Mouse (Mus musculus) erythroblast, embryonic 14.5 days (primary cell): ENCODE measurements around the gene Mme. TPM values are rescaled to one million over a fixed set of nuclear protein-coding genes. Genes with fewer than 3 reads are reported as not detected.

ENCODE experiments used
- H3K27me3 ChIP-seq: 2 replicates; pipeline ENCODE4 v1.6.1; 2012; ENCODE audit warnings: inconsistent platforms; ENCODE audit not compliant: control insufficient read depth
- H3K36me3 ChIP-seq: 2 replicates; pipeline ENCODE4 v1.6.1; 2012; ENCODE audit warnings: mild to moderate bottlenecking, inconsistent platforms; ENCODE audit not compliant: control insufficient read depth
- H3K4me1 ChIP-seq: 2 replicates; pipeline ENCODE4 v1.6.1; 2012; ENCODE audit warnings: inconsistent platforms; ENCODE audit not compliant: control insufficient read depth
- H3K4me3 ChIP-seq: replicated peaks from 2 replicates; pipeline ENCODE3; 2012; ENCODE audit warnings: moderate library complexity, mild to moderate bottlenecking, inconsistent platforms
- H3K9me3 ChIP-seq: 2 replicates; pipeline ENCODE4 v1.6.1; 2012; ENCODE audit warnings: low read length, inconsistent platforms, mixed read lengths; ENCODE audit not compliant: control insufficient read depth
- GATA1 ChIP-seq: IDR thresholded peaks from 2 replicates; pipeline ENCODE4 v1.6.1; 2012; ENCODE audit warnings: low read length, inconsistent platforms, mixed read lengths
- TAL1 ChIP-seq: IDR thresholded peaks from 3 replicates; pipeline ENCODE4 v1.6.1; 2012; ENCODE audit warnings: low read length, inconsistent platforms, mixed read lengths
- polyA plus RNA-seq: library from polyadenylated mRNA; stranded (reverse); fragments of >175 nt; gene quantifications from 2 replicates; pipeline ENCODE4 v1.2.3, GENCODE M21; 2012

Mme gene
- polyA plus RNA-seq, 1 experiment, result not detected

DNA sequence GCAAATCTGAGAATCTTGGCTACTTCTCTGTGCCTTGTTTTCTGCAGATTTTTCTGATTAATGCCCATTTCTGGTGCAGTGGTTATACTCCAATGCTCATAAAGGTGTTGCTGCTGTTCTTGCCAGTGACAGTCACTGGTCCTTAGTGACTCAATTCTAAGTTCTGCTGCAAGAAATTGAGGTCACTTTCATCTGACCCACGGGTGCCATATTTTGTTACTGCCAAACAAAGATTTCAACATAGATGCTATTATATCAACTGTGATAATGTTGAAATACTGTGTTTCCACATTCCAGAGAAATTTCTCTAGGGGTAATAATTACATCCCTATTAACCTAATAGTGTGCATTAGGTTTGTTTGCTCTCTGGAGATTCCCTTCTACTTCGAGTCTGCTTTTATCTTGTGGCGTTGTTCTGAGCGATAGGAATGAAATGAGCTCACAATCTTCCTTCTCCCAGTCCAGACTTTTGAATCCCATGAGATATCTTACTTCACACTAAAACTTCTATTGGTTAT is 153.1 kb downstream of the Mme start:
- TF ChIP-seq GATA1, result no peak
- TF ChIP-seq TAL1, result no peak
- Histone ChIP-seq H3K36me3 (no peaks in the 10 kb centered on the region), H3K4me1 (no peaks in the 10 kb centered on the region), H3K4me3 (no peak overlapping the region), H3K9me3 (no peaks in the 10 kb centered on the region; the same call in 1 of the 2 replicates), H3K27me3 (no peaks in the 10 kb centered on the region)

DNA sequence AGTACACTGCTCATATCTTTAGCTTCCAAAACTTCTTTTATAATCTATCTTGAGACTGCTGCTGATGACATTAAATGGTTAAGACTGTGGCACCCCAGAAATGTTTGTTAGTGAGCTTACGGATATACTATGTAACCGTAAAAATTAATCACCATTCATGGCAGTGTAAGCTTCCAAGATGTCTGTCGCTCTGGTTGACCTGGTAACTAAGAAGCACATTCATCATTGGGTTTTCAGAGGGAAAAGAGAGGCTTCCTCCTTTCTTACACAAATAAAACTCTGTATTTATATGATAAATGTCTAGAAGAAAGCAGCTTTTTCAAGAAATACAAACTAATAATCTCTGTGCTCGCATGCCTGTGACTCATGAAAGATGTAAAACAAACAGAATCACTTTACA is 156.8 kb downstream of the Mme start:
- Histone ChIP-seq H3K4me1 (no peaks in the 10 kb centered on the region), H3K36me3 (no peaks in the 10 kb centered on the region), H3K27me3 (no peaks in the 10 kb centered on the region), H3K4me3 (no peak overlapping the region), H3K9me3 (no peaks in the 10 kb centered on the region)
- TF ChIP-seq GATA1, result no peak
- TF ChIP-seq TAL1, result no peak

DNA sequence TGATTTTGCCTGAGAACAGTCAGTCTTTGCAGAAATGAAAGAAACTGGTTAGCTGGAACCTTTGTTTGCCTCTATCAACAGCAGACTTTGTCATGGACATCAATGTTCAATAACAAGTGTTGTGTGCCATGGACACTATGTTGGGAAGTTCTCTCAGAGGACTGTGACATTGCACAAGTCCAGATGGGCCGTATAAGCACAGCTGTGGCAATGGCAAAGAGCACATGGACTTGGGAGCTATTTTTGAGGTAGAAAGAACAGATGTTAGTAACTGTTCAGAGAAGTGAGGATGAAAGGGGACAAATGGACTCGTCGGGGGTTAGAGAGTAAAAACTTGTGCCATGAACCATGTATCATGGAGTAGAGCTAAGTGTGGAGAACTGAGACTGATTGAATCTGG is 165.1 kb downstream of the Mme start:
- H3K36me3 ChIP-seq, result no peaks in the 10 kb centered on the region
- no peaks in the 10 kb centered on the region; the same call in 1 of the 2 replicates for H3K9me3 ChIP-seq
- no peaks in the 10 kb centered on the region for H3K4me1 ChIP-seq
- H3K27me3 ChIP-seq, result no peaks in the 10 kb centered on the region
- TF ChIP-seq GATA1, result no peak
- no peak for TF ChIP-seq TAL1
- no peak overlapping the region for H3K4me3 ChIP-seq

DNA sequence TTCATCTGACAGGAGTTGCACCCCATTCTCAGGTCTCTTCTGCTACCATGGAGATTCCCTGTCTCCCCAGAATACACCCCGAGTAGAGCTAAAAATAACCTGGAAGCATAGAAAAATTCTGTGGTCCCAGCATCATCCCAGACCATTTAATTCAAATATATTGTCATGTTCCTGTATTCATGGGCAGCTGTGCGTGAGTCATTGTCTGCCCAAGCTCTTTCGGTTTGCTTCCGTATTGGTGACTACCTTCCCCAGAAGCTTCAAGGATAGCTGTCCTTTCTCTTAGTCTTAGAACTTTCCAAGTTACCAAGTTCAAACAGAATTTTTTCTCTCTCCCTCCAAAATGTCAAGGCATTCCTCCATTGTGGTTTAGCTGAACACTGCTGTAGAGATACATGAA is 169.7 kb downstream of the Mme start:
- no peak overlapping the region for H3K4me3 ChIP-seq
- H3K27me3 ChIP-seq, result no peaks in the 10 kb centered on the region
- no peaks in the 10 kb centered on the region; the same call in 1 of the 2 replicates for H3K9me3 ChIP-seq
- no peak for TF ChIP-seq TAL1
- TF ChIP-seq GATA1, result no peak
- H3K36me3 ChIP-seq, result no peaks in the 10 kb centered on the region
- no peaks in the 10 kb centered on the region for H3K4me1 ChIP-seq

DNA sequence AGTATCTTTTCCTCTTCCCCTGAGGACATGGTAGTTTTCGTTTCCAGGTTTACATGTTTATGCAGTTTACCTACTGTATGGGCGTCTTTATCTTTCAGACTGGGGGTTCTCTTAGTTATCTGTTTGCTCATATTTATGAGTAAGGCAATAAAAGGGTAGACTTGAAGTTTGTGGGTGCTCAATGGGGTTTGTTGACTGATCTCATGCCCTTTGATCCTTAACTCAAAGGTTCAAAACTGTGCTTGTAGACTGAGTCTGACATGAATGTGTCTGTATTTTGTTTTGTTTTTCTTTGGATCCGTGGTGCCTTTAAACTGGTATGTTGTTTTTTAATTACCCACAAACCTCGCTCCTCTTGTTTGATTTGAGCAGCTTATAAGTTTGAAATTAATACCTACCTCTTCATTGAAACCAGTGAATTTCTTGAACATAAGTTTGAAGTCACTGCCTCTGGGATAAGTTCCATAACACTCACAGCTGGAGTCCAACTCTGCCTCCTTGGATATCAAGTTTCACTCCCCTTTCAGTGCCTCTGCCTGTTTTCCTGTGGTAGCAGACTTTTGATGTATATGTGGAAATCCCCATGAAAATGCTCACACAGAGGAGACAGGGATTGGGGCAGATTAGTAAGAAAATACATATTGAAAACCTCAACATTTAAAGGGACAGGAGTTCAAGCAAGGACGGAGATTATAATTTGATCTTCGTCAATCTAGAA is 171.0 kb downstream of the Mme start:
- Histone ChIP-seq H3K27me3 (no peaks in the 10 kb centered on the region), H3K9me3 (no peaks in the 10 kb centered on the region), H3K36me3 (no peaks in the 10 kb centered on the region), H3K4me1 (no peaks in the 10 kb centered on the region), H3K4me3 (no peak overlapping the region)
- TF ChIP-seq GATA1 (no peak), TAL1 (no peak)

DNA sequence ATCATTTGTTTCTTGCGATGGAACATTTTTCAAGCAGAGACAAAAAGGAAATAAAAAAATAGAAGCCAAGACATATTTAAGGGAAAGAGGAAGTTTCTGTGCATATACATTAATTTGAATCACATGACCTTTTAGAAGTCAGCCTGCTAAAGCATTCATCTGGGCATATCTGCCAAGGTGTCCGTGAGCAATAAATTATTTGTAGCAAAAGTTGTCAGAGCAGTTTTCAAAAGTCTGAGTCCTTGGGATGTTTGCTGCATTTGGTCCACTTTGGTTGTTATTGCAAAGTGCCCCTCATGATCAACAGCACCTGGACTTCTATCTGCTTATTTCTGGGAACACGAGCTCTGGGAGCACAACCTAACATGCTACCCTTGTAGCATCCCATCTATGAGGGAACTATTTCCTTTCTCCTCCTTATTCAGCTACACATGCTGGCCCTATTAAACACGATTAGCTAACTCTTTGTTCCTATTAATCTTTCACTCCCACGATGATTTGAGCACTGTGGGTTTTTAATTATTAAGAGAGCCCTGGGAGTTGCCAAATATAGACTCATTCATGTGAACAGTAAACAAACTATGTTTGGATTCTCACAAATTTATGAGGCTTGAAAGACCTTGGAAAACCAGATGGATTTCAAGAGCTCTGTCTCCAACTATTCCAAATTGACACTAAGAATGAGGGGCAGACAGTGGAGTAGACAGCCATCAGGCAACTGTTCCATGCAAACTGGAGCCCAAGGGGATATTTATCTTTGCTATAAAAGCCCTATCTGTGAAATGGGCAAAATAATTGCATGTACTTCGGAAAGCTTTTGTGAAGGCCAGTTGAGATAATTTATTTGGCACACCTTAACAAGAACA is 171.9 kb downstream of the Mme start:
- TF ChIP-seq TAL1, result no peak
- no peak for TF ChIP-seq GATA1
- H3K36me3 ChIP-seq, result no peaks in the 10 kb centered on the region
- no peaks in the 10 kb centered on the region for H3K4me1 ChIP-seq
- H3K9me3 ChIP-seq, result no peaks in the 10 kb centered on the region
- no peaks in the 10 kb centered on the region for H3K27me3 ChIP-seq
- H3K4me3 ChIP-seq, result no peak overlapping the region

DNA sequence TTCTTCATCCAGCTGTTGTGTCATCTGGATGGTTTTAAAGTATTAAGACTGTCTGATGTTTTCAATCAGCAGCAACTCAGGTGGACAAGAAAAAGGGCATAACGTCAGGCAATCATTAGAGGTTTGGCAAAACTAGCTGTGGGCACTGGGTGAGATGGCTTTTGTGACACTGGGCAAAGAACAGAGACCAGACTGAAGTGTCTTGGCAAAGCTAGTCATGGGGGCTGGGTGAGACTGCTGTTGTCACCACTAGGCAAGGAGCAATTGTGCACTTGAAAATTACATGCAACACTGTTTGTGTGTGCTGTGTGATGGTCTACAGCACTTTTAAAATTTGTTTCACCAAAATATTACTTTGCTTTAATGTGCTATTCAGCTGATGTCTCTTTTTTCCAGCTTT is 175.9 kb downstream of the Mme start:
- no peaks in the 10 kb centered on the region; the same call in 1 of the 2 replicates for H3K9me3 ChIP-seq
- H3K4me1 ChIP-seq, result no peaks in the 10 kb centered on the region
- H3K4me3 ChIP-seq, result no peak overlapping the region
- TF ChIP-seq TAL1, result no peak
- TF ChIP-seq GATA1, result no peak
- H3K27me3 ChIP-seq, result no peaks in the 10 kb centered on the region
- H3K36me3 ChIP-seq, result no peaks in the 10 kb centered on the region

DNA sequence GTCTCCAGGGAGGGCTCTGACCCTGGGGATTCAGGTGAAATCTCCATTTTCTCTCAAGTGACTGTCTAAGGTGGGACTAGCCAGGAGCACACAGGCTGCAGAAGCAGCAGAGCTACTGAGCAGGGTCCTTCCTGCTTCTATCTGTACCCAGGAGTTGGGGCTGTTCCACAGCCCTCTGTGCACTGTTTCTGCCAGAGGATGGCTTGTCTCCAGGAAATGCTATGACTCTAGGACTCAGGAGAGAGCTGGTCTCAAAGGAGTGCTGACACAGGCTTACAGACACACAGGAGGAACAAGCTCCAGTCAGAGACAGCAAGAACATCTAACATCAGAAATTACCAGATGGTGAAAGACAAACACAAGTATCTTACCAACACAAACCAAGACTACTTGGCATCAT is 176.4 kb downstream of the Mme start:
- TF ChIP-seq GATA1, result no peak
- no peak for TF ChIP-seq TAL1
- Histone ChIP-seq H3K27me3 (no peaks in the 10 kb centered on the region), H3K9me3 (no peaks in the 10 kb centered on the region; the same call in 1 of the 2 replicates), H3K4me3 (no peak overlapping the region), H3K4me1 (no peaks in the 10 kb centered on the region), H3K36me3 (no peaks in the 10 kb centered on the region)

DNA sequence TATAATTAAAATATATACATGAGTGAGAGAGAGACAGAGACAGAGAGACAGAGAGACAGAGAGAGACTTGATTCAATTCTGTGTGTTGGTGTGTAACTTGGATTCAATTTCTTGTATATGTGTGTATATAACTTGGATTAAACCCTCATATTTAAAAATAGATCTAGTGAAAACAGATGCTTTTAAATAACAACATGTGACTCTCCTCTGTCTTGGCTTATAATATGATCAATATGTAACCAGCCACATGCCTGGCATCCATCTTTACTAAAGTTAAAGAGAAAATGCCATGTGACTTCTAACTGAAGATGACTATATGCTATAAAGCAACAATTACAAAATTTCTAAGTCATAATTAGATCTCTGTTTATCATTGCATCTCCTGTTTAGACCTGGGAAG is 182.2 kb downstream of the Mme start:
- TF ChIP-seq TAL1 (no peak), GATA1 (no peak)
- H3K4me3 ChIP-seq, result no peak overlapping the region
- no peaks in the 10 kb centered on the region for H3K27me3 ChIP-seq
- H3K4me1 ChIP-seq, result no peaks in the 10 kb centered on the region
- H3K9me3 ChIP-seq, result no peaks in the 10 kb centered on the region; the same call in 1 of the 2 replicates
- H3K36me3 ChIP-seq, result no peaks in the 10 kb centered on the region

Other genes starting within 250 kb of the Mme start
- gene Gm34302, start 242.3 kb downstream of the Mme start, polyA plus RNA-seq, result not detected in 2 replicates